9 mouse cellular contexts compared by ENCODE assay signal in the genomic region with DNA sequence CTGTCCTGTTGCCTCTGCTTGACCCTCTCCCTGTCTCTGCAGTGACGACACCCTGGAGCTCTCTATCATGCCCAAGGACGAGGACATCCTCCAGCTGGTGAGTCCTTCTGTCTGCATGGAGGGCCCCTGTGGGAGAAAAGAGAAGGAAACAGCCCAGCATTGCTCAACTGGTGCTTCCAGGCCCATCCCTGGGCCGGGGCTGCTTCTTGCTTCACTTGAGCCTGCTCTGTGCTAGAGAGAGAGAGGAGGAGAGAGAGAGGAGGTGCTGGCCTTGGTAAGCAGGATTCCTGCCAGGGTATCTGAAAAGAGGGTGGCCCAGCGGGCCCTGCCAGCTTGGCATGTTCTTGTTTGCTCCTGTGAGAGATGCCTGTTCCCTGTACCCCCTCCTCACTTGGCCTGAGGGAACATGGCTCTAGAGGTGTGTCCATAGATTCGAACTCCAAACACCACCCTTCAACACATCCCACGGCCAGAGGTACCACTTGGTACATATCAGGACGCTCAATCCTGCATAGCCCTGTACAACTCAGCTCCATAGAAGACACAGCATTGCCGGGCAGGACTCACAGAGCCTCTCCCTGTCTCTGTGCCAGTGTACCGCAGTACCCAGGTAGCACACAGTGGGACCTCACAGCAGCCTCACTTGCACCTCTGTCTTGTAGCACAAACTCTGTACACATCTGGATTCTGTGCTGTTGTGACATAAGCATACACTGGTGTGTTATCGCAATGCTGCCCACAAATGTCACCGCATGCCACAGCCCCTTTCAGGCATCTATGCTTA. TPM values are rescaled to one million over a fixed set of nuclear protein-coding genes. Genes with fewer than 3 reads are reported as not detected.
A peak's percentile ranks its signal among the peaks of the same experiment; 100 is the strongest.
DNase-seq lines count a peak whose midpoint lies in the region; ATAC-seq lines count a peak whose summit lies in the region.
"Had no signal": no experiment of that assay in that cellular context is flagged by ENCODE, and none has a peak within 500 bp of the region (broad histone marks: within the 10 kb centered on the region; RNA-seq: fewer than 3 reads in every experiment).

No protein-coding gene starts in this region.

- no peak for DNase-seq in kidney, postnatal 14 days
- DNase-seq in adrenal gland, postnatal 25 days: peak; percentile 60
- peak; percentile 30 to 34 for DNase-seq in heart, postnatal 10 days
- peak; percentile 54 for DNase-seq in lung, postnatal 25 days (ENCODE audit: low spot score)
- DNase-seq in spleen, postnatal 14 days (ENCODE audit: low spot score in 2 of 2): no peak
- DNase-seq in layer of hippocampus, adult 9-10 months (ENCODE audit: low spot score): no peak

- no peak for ATAC-seq in kidney, embryonic 14.5 days (ENCODE audit: low FRiP score, low TSS enrichment)
- no peak for ATAC-seq in activated CD4-positive, CD25-positive, alpha-beta regulatory T cell, adult 4 months

- H3K4me3 ChIP-seq in kidney, embryonic 14.5 days (ENCODE audit: low read length): no peak overlapping the region

- H3K4me1 ChIP-seq in kidney, embryonic 14.5 days (ENCODE audit: control insufficient read depth, insufficient read depth, low read length): peaks cover 28% of the 10 kb centered on the region

- no peak overlapping the region; the same call in 1 of the 2 replicates for H3K27ac ChIP-seq in kidney, embryonic 14.5 days (ENCODE audit: low read depth, low read length)

- no peaks in the 10 kb centered on the region for H3K27me3 ChIP-seq in kidney, embryonic 14.5 days (ENCODE audit: control insufficient read depth, insufficient read depth, low read length)

- no peaks in the 10 kb centered on the region for H3K9me3 ChIP-seq in kidney, embryonic 14.5 days (ENCODE audit: control insufficient read depth, low read length)

- H3K36me3 ChIP-seq in kidney, embryonic 14.5 days (ENCODE audit: control insufficient read depth, insufficient read depth, low read length): peaks cover 70% of the 10 kb centered on the region

- WGBS in kidney, embryonic 14.5 days: 88% methylated on average over 11 of the region's 11 CpGs

- no peak overlapping the region for H3K4me2 ChIP-seq in kidney, embryonic 14.5 days (replicated peaks; ENCODE audit: low read depth, low read length)

- H3K9ac ChIP-seq in kidney, embryonic 14.5 days (ENCODE audit: low read depth, low read length): peak overlapping the region; percentile 18; the same call in 1 of the 2 replicates

- intact Hi-C loops in heart, postnatal 10 days (cut with DNase I): no loop called here

RNA-seq across cellular contexts. Expression of a gene that starts 33.5 kb away (rescaled TPM):
- 5.2 and 7.4 TPM in 2 replicates for polyA plus RNA-seq in kidney, embryonic 14.5 days (2014; fragmentation: Nextera tagmentation; extraction: Ambion mirVana)
- total RNA-seq in adrenal gland, postnatal 25 days (2021): 29.5 and 37.8 TPM in 2 replicates
- total RNA-seq in heart, postnatal 10 days (2021): 10 to 100 TPM; 34.4 to 34.7 TPM
- not detected for polyA plus RNA-seq in activated CD4-positive, CD25-positive, alpha-beta regulatory T cell, adult 4 months (2017; shearing (Covaris generic))

RNA-seq across cellular contexts. Expression of a gene that starts 51.3 kb away (rescaled TPM):
- polyA plus RNA-seq in kidney, embryonic 14.5 days (2014; fragmentation: Nextera tagmentation; extraction: Ambion mirVana): 0.15 and 0.69 TPM in 2 replicates
- not detected in 2 replicates for total RNA-seq in adrenal gland, postnatal 25 days (2021)
- total RNA-seq in heart, postnatal 10 days (2021): not detected
- not detected for polyA plus RNA-seq in activated CD4-positive, CD25-positive, alpha-beta regulatory T cell, adult 4 months (2017; shearing (Covaris generic))
- total RNA-seq: common myeloid progenitor, adult 5-6 weeks had no signal

Comparison
In these comparisons a context has a peak if more than half of its experiments do, and no peak if none do; other contexts are left out.
1. DNase-seq: peak in adrenal gland, postnatal 25 days (single experiment), heart, postnatal 10 days (2 of 2) and lung, postnatal 25 days (single experiment); none in kidney, postnatal 14 days (single experiment), spleen, postnatal 14 days (0 of 2) and layer of hippocampus, adult 9-10 months (single experiment).